Mouse (Mus musculus): Measurements from ENCODE around the gene Akap3.

DNA sequence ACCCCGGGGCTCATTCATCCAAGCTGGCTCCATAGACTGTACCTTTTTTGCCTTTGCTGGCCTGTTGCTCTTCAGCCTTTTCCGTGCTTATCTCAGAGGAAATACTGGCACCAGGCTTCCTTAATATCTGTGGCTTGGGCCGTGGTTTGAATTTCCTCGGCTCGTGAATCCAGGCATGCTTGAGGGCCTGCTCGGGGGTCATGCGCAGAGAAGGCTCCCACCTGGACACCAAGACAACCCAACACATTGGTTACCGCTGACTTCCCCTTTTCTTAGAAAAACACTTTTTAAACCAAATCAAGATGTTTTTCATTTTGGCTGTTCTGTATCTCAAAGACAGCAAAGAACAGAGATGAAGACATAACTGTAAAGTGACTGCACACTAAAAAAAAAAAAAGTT, 24.2 kb downstream of the Akap3 start:
- TF ChIP-seq POLR2A (IDR thresholded peaks at IDR 0.05; ENCODE audit: insufficient read depth, low read length) (no peak), CTCF (IDR thresholded peaks at IDR 0.05; ENCODE audit: low read depth, low read length) (no peak)
